Mouse (Mus musculus): ENCODE measurements at regions not wholly inside any gene's neighbourhood (a gene's known extent, or its start where the extent isn't known, plus 50 kb on each side); places are given as distances from the start of the nearest gene placed in this dataset.

- Histone ChIP-seq H3K79me2 (ENCODE audit: control insufficient read depth, insufficient read depth) (no peaks in the 10 kb centered on the region), H3K36me3 (ENCODE audit: control insufficient read depth, insufficient read depth) (no peaks in the 10 kb centered on the region), H3K27me3 (ENCODE audit: control insufficient read depth, insufficient read depth, insufficient read length) (no peaks in the 10 kb centered on the region), H3K79me3 (ENCODE audit: low read depth) (no peaks in the 10 kb centered on the region), H3ac (ENCODE audit: control insufficient read depth, insufficient read length, low read depth) (no peak overlapping the region), H3K4me3 (ENCODE audit: insufficient read depth, poor library complexity, severe bottlenecking) (no peak overlapping the region)
- TF ChIP-seq USF1 (IDR thresholded peaks at IDR 0.05; ENCODE audit: low read depth) (no peak), FOSL1 (IDR thresholded peaks at IDR 0.05; ENCODE audit: insufficient read depth, low read length, poor library complexity, severe bottlenecking) (no peak), CEBPB (IDR thresholded peaks at IDR 0.05; ENCODE audit: low read depth) (no peak), MYOG (IDR thresholded peaks at IDR 0.05; ENCODE audit: control insufficient read depth, extremely low read depth, insufficient read length) (no peak), MAX (IDR thresholded peaks at IDR 0.05) (no peak)
Observed at GRCm38 (mm10) chr13:97422897-97423296, 182.0 kb downstream of the Enc1 start.

GRCm38 (mm10) chr13:97421831-97422230 is 180.9 kb downstream of the Enc1 start:
- no peak overlapping the region for H3ac ChIP-seq (ENCODE audit: control insufficient read depth, insufficient read length, low read depth)
- no peak overlapping the region for H3K4me3 ChIP-seq (ENCODE audit: insufficient read depth, poor library complexity, severe bottlenecking)
- TF ChIP-seq CEBPB (IDR thresholded peaks at IDR 0.05; ENCODE audit: low read depth) (no peak), USF1 (IDR thresholded peaks at IDR 0.05; ENCODE audit: low read depth) (no peak), MYOG (IDR thresholded peaks at IDR 0.05; ENCODE audit: control insufficient read depth, extremely low read depth, insufficient read length) (no peak), MAX (IDR thresholded peaks at IDR 0.05) (no peak), FOSL1 (IDR thresholded peaks at IDR 0.05; ENCODE audit: insufficient read depth, low read length, poor library complexity, severe bottlenecking) (no peak), CTCF (IDR thresholded peaks at IDR 0.05; ENCODE audit: control insufficient read depth, insufficient read depth, insufficient read length) (no peak), MYOD1 (IDR thresholded peaks at IDR 0.05; ENCODE audit: control insufficient read depth, insufficient read length, low read depth) (no peak)
- H3K79me3 ChIP-seq (ENCODE audit: low read depth), result no peaks in the 10 kb centered on the region
- no peaks in the 10 kb centered on the region for H3K27me3 ChIP-seq (ENCODE audit: control insufficient read depth, insufficient read depth, insufficient read length)
- H3K79me2 ChIP-seq (ENCODE audit: control insufficient read depth, insufficient read depth), result no peaks in the 10 kb centered on the region
- no peaks in the 10 kb centered on the region for H3K36me3 ChIP-seq (ENCODE audit: control insufficient read depth, insufficient read depth)

- H3ac ChIP-seq (ENCODE audit: control insufficient read depth, insufficient read length, low read depth), result no peak overlapping the region
- no peaks in the 10 kb centered on the region for H3K27me3 ChIP-seq (ENCODE audit: control insufficient read depth, insufficient read depth, insufficient read length)
- no peak for TF ChIP-seq MYOG (IDR thresholded peaks at IDR 0.05; ENCODE audit: control insufficient read depth, extremely low read depth, insufficient read length)
- no peak for TF ChIP-seq FOSL1 (IDR thresholded peaks at IDR 0.05; ENCODE audit: insufficient read depth, low read length, poor library complexity, severe bottlenecking)
- no peak for TF ChIP-seq MAX (IDR thresholded peaks at IDR 0.05)
- no peak for TF ChIP-seq CTCF (IDR thresholded peaks at IDR 0.05; ENCODE audit: control insufficient read depth, insufficient read depth, insufficient read length)
- no peak for TF ChIP-seq USF1 (IDR thresholded peaks at IDR 0.05; ENCODE audit: low read depth)
- no peak for TF ChIP-seq CEBPB (IDR thresholded peaks at IDR 0.05; ENCODE audit: low read depth)
- TF ChIP-seq MYOD1 (IDR thresholded peaks at IDR 0.05; ENCODE audit: control insufficient read depth, insufficient read length, low read depth), result no peak
- H3K4me3 ChIP-seq (ENCODE audit: insufficient read depth, poor library complexity, severe bottlenecking), result no peak overlapping the region
- no peaks in the 10 kb centered on the region for H3K79me2 ChIP-seq (ENCODE audit: control insufficient read depth, insufficient read depth)
- no peaks in the 10 kb centered on the region for H3K36me3 ChIP-seq (ENCODE audit: control insufficient read depth, insufficient read depth)
- H3K79me3 ChIP-seq (ENCODE audit: low read depth), result no peaks in the 10 kb centered on the region
Observed at GRCm38 (mm10) chr13:97420773-97421172, 179.9 kb downstream of the Enc1 start.

DNA sequence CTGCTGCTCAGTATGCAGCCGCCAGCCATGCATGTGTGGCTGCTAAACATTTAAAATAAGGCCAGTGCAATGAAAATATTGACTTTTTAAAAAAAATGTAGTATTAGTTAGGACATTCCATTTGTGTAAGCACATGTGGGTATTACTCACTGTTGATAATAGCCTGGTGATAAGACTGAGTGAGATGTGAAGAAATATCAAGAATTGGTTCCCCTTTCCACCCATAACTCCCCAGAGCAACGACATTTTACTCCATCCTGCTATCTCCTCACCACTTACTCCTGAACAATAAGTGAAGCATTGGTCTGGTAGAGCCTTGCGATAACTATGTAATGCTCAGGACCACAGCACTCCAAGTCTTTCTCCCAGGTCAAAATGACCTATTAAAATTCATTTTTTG is 178.2 kb downstream of the Enc1 start:
- no peak for TF ChIP-seq USF1 (IDR thresholded peaks at IDR 0.05; ENCODE audit: low read depth)
- TF ChIP-seq CEBPB (IDR thresholded peaks at IDR 0.05; ENCODE audit: low read depth), result no peak
- TF ChIP-seq MYOG (IDR thresholded peaks at IDR 0.05; ENCODE audit: control insufficient read depth, extremely low read depth, insufficient read length), result no peak
- no peak for TF ChIP-seq FOSL1 (IDR thresholded peaks at IDR 0.05; ENCODE audit: insufficient read depth, low read length, poor library complexity, severe bottlenecking)
- TF ChIP-seq MAX (IDR thresholded peaks at IDR 0.05), result no peak
- TF ChIP-seq MYOD1 (IDR thresholded peaks at IDR 0.05; ENCODE audit: control insufficient read depth, insufficient read length, low read depth), result no peak
- no peak for TF ChIP-seq CTCF (IDR thresholded peaks at IDR 0.05; ENCODE audit: control insufficient read depth, insufficient read depth, insufficient read length)
- H3K36me3 ChIP-seq (ENCODE audit: control insufficient read depth, insufficient read depth), result no peaks in the 10 kb centered on the region

GRCm38 (mm10) chr13:97418681-97419080 is 177.8 kb downstream of the Enc1 start:
- Histone ChIP-seq H3K79me3 (ENCODE audit: low read depth) (no peaks in the 10 kb centered on the region), H3K4me3 (ENCODE audit: insufficient read depth, poor library complexity, severe bottlenecking) (no peak overlapping the region), H3ac (ENCODE audit: control insufficient read depth, insufficient read length, low read depth) (no peak overlapping the region), H3K36me3 (ENCODE audit: control insufficient read depth, insufficient read depth) (no peaks in the 10 kb centered on the region), H3K79me2 (ENCODE audit: control insufficient read depth, insufficient read depth) (no peaks in the 10 kb centered on the region), H3K27me3 (ENCODE audit: control insufficient read depth, insufficient read depth, insufficient read length) (no peaks in the 10 kb centered on the region)
- TF ChIP-seq FOSL1 (IDR thresholded peaks at IDR 0.05; ENCODE audit: insufficient read depth, low read length, poor library complexity, severe bottlenecking), result no peak
- no peak for TF ChIP-seq USF1 (IDR thresholded peaks at IDR 0.05; ENCODE audit: low read depth)
- no peak for TF ChIP-seq MYOD1 (IDR thresholded peaks at IDR 0.05; ENCODE audit: control insufficient read depth, insufficient read length, low read depth)
- no peak for TF ChIP-seq CEBPB (IDR thresholded peaks at IDR 0.05; ENCODE audit: low read depth)
- TF ChIP-seq MAX (IDR thresholded peaks at IDR 0.05), result no peak
- TF ChIP-seq CTCF (IDR thresholded peaks at IDR 0.05; ENCODE audit: control insufficient read depth, insufficient read depth, insufficient read length), result no peak
- no peak for TF ChIP-seq MYOG (IDR thresholded peaks at IDR 0.05; ENCODE audit: control insufficient read depth, extremely low read depth, insufficient read length)

More for the DNA sequence above, 178.2 kb downstream of the Enc1 start:
- H3K27me3 ChIP-seq (ENCODE audit: control insufficient read depth, insufficient read depth, insufficient read length), result no peaks in the 10 kb centered on the region
- no peak overlapping the region for H3K4me3 ChIP-seq (ENCODE audit: insufficient read depth, poor library complexity, severe bottlenecking)
- no peaks in the 10 kb centered on the region for H3K79me2 ChIP-seq (ENCODE audit: control insufficient read depth, insufficient read depth)
- no peaks in the 10 kb centered on the region for H3K79me3 ChIP-seq (ENCODE audit: low read depth)
- no peak overlapping the region for H3ac ChIP-seq (ENCODE audit: control insufficient read depth, insufficient read length, low read depth)

- Histone ChIP-seq H3K79me3 (ENCODE audit: low read depth) (no peaks in the 10 kb centered on the region), H3K4me3 (ENCODE audit: insufficient read depth, poor library complexity, severe bottlenecking) (no peak overlapping the region), H3ac (ENCODE audit: control insufficient read depth, insufficient read length, low read depth) (no peak overlapping the region), H3K36me3 (ENCODE audit: control insufficient read depth, insufficient read depth) (no peaks in the 10 kb centered on the region), H3K27me3 (ENCODE audit: control insufficient read depth, insufficient read depth, insufficient read length) (no peaks in the 10 kb centered on the region), H3K79me2 (ENCODE audit: control insufficient read depth, insufficient read depth) (no peaks in the 10 kb centered on the region)
- TF ChIP-seq MYOG (IDR thresholded peaks at IDR 0.05; ENCODE audit: control insufficient read depth, extremely low read depth, insufficient read length) (no peak), USF1 (IDR thresholded peaks at IDR 0.05; ENCODE audit: low read depth) (no peak), CTCF (IDR thresholded peaks at IDR 0.05; ENCODE audit: control insufficient read depth, insufficient read depth, insufficient read length) (no peak), FOSL1 (IDR thresholded peaks at IDR 0.05; ENCODE audit: insufficient read depth, low read length, poor library complexity, severe bottlenecking) (no peak), CEBPB (IDR thresholded peaks at IDR 0.05; ENCODE audit: low read depth) (no peak), MYOD1 (IDR thresholded peaks at IDR 0.05; ENCODE audit: control insufficient read depth, insufficient read length, low read depth) (no peak), MAX (IDR thresholded peaks at IDR 0.05) (no peak)
Observed at GRCm38 (mm10) chr13:97418081-97418480, 177.2 kb downstream of the Enc1 start.

Data from C2C12 (cell line).